Mouse (Mus musculus): ENCODE data around the gene Pafah1b1.

Gene Pafah1b1

GRCm38 (mm10) chr11:74724235-74724791 lies at the start of gene Pafah1b1:
Gene Pafah1b1 (minus strand): TSS chr11:74724670.
- DNase-seq (ENCODE audit: low read depth, low spot score) = peak; percentile 97

- DNase-seq (ENCODE audit: low read depth, low spot score) = no peak
These were observed 47.9 kb upstream of the Pafah1b1 start for GRCm38 (mm10) chr11:74772386-74772785.

DNA sequence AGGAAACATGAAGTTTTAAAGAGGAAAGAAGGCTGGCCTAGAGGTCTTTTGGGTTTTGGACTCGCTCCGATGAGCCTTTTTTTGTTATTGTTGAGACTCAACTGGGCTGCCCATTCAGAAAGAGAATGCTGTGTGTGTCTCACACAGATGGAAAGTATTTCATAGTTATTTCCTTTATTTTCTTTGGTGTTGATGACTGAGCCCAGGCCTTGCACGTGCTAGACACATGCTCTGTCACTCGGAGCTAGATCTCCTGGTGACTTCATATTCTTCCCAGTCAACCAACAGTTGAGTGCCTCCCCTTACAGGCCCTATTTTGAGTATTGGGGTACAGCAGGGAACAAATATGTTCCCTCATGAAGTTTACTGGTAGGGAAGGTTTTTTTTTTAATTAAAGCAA lies 47.2 kb upstream of the Pafah1b1 start:
- no peak for DNase-seq (ENCODE audit: low read depth, low spot score)

DNA sequence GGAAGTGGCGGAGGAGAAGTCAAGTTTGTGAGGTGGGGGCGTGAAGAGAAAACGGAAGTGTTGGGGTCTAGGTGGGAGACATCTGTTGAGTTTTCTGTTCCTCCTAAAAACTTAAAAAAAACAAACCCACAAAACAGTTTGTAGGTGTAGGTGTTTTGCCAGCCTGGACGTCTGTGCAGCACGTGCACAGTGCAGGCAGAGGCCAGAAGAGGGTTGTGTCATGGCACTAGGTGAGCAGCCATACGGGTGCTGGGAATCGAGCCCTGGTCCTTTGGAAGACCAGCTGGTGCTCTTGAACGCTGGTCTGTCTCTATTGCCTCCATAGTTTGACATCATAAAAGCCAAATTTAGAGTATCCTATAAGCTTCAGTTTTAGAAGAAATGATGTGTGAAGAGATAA lies 46.8 kb upstream of the Pafah1b1 start:
- DNase-seq (ENCODE audit: low read depth, low spot score) = no peak

- peak; percentile 96 for DNase-seq (ENCODE audit: low read depth, low spot score)
These were observed 46.2 kb upstream of the Pafah1b1 start, which contains the start of gene Mettl16 for GRCm38 (mm10) chr11:74770595-74771207. Gene Mettl16 (plus strand): TSS chr11:74770830.

DNA sequence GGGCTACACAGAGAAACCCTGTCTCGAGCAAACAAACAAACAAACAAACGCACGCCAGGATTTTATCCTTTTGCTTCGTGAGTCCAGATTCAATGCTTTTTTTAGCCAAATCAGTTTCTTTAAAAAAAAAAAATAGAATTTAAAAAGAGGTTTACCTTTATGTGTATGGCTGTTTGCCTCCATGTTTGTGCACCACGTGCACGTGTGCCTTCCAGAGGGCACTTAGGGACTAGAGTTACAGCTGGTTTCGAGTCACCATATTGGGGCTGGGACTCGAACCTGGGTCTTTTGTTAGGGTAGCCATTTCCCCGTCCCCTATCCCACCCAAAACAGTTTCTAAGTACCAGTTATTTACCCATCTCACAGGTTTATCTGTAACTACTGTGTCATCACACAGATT lies 45.6 kb upstream of the Pafah1b1 start:
- no peak for DNase-seq (ENCODE audit: low read depth, low spot score)

DNA sequence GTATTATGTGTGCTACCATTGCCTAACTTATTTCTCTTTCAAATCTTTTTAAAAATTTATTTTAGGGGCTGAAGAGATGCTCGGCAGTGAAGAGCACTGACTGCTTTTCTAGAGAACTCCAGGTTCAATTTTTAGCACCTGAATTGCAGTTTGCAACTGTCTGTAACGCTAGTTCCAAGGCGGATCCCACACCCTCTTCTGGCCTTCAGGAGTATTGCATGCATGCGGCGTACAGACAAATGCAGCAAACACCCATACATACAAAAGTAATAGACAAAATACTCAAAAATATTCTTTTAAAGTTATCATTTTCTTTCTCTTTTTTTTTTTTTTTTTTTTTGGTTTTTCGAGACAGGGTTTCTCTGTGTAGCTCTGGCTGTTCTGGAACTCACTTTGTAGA lies 43.6 kb upstream of the Pafah1b1 start:
- peak; percentile 60 for DNase-seq (ENCODE audit: low read depth, low spot score)

DNA sequence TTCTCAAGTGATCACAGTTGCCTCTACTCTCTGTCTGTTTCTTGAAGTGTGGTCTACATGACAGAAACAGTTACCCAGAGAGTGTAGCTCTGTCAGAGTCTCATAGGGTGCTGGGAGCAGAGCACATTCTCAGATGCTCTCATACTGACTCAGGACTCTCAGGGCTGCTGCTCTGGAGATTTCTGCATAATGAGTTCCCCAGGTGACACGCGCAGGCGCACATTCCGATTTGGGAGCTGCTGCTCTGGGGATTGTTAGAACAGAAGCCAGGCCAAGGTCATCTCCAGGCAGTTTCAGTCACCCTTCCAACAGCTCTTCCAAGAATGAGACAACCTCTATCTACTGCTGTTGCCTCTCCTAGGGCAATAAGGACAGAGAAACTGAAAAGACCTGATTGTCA lies 43.0 kb upstream of the Pafah1b1 start:
- no peak for DNase-seq (ENCODE audit: low read depth, low spot score)

DNA sequence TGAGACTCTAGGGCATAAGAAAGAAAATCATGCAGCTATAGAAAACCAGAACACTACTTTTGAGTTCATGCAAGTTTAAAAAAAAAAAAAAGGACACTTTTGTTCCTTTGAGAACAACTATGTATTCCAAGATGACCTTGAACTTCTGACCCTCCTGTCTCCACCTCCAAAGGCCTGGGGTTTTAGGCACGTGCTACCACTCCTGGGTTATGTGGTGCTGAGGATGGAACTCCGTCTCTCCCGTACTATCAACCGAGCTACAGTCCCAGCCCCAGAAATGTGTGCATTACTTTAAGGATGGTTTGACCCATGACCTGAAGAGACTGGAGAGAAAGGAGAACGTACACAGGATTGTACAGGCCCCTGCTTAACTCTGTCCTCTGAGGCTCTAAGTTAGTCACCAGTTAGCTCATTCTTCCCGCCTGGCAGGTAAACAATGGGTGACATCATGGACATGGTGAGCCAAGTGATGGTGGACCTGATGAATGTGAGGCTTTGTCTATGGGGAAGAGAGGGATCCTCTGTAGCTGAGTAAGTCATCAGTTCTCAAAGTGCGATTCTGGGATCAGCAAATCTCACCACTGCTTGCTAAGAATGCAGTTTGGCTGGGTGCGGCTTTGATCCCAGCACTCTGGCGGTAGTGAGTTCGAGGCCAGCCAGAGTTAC lies 39.6 kb upstream of the Pafah1b1 start:
- no peak for DNase-seq (ENCODE audit: low read depth, low spot score)

GRCm38 (mm10) chr11:74761011-74761705 lies 36.7 kb upstream of the Pafah1b1 start:
- no peak for DNase-seq (ENCODE audit: low read depth, low spot score)

GRCm38 (mm10) chr11:74756631-74757030 lies 32.2 kb upstream of the Pafah1b1 start:
- no peak for DNase-seq (ENCODE audit: low read depth, low spot score)

DNA sequence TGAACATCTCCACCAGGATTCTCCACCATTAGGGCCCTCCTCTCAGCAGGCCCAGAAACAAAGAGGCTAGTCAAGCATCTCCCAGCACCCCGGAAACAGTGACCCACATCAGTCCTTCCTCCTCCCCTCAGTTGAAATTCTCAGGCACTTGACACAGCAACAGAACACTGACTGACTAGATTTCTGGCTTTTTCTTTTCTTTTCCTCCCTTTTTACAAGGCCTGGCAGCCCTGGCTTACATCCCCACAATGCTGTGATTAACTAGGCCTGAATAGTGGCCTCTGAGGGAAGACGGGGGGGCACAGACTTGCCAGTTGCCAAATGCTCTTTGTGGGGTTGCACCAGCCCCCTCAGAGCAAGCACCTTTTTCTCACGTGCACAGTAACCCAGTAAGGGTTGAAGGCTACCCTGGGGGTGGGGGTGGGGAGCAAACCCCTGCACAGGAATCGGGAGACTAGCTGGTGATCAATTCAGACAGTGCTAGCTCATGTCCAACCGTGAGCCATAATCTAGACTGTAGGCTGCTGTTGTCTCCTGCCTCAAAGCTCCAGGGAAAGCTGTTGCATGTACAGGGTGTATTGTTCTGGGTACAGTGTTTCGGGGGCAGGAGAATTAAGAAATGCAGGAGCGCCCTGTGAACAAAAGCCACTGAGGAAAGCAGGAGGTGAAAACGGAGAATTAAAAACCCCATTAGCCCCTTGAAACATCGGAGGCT lies 27.0 kb upstream of the Pafah1b1 start:
- DNase-seq (ENCODE audit: low read depth, low spot score) = no peak

DNA sequence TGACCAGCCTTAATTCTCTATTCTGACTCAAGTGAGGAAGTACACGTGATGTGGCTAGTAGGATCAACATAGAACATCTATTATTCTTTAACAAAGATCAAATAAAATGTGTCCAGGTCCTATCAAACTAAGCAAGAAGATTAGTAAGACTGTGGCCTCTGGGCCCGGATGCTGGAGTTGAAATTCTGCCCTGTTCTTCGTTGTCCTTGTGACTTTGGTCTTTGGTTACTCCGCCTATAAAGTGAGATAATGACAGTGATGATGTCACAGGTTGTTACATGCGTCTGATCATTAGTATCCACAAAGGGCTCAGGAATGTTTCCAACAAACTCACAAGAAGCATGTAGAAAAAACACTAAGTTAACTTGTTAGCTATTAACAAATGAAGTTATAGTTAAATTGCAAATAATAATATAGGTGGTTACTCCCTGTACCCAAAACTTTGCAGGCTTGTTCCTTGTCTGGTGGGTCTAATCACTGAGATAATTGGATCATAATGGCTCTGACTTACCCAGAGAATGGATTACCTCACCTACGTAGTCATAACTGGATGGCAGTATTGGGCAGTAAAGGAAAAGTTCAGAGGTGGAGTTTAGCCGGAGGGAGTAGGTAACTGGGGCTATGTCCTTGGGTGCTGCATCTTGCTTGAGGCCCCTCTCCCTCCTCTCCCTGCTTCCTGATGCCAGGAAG lies 26.3 kb upstream of the Pafah1b1 start:
- DNase-seq (ENCODE audit: low read depth, low spot score) = no peak

DNA sequence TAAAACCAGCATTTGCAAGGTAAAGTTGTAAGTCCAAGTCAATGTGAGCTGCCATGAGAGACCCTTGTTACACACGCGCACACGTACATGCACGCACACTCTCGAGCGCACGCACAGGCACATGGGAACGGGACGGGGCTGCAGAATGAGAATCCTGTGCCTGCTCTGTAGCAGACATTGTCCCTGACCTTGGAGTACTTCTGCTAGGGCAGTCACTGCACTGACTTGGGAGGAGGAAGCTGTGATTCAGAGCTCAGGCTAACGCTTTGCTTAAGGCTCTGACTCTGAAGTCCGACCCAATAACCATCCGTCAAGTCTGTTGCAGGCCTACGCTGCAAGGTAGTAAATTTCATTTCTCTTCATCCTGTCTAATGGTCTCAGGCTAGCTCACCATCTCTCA lies 24.8 kb upstream of the Pafah1b1 start:
- no peak for DNase-seq (ENCODE audit: low read depth, low spot score)

GRCm38 (mm10) chr11:74748022-74748421 lies 23.6 kb upstream of the Pafah1b1 start:
- DNase-seq (ENCODE audit: low read depth, low spot score) = no peak

DNA sequence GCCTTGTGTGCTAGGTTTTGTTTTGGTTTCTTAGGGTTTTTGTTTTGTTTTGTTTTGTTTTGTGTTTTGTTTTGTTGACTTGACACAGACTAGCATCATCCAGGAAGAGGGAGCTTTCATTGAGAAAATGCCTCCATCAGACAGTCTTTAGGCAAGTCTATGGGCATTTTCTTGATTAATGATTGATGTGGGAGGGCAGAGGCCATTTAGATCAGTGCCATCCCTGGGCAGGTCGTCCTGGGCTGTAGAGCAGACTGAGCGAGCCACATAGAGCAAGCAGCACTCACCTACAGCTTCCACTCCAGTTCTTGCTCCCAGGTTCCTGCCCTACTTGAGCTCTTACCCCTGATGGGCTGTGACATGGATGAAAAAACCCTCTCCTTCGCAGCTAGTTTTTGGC lies 13.4 kb upstream of the Pafah1b1 start:
- no peak for DNase-seq (ENCODE audit: low read depth, low spot score)

GRCm38 (mm10) chr11:74734917-74735316 lies 10.4 kb upstream of the Pafah1b1 start:
- DNase-seq (ENCODE audit: low read depth, low spot score) = no peak

- DNase-seq (ENCODE audit: low read depth, low spot score) = no peak
These were observed 711 bp upstream of the Pafah1b1 start for GRCm38 (mm10) chr11:74725181-74725580.

DNA sequence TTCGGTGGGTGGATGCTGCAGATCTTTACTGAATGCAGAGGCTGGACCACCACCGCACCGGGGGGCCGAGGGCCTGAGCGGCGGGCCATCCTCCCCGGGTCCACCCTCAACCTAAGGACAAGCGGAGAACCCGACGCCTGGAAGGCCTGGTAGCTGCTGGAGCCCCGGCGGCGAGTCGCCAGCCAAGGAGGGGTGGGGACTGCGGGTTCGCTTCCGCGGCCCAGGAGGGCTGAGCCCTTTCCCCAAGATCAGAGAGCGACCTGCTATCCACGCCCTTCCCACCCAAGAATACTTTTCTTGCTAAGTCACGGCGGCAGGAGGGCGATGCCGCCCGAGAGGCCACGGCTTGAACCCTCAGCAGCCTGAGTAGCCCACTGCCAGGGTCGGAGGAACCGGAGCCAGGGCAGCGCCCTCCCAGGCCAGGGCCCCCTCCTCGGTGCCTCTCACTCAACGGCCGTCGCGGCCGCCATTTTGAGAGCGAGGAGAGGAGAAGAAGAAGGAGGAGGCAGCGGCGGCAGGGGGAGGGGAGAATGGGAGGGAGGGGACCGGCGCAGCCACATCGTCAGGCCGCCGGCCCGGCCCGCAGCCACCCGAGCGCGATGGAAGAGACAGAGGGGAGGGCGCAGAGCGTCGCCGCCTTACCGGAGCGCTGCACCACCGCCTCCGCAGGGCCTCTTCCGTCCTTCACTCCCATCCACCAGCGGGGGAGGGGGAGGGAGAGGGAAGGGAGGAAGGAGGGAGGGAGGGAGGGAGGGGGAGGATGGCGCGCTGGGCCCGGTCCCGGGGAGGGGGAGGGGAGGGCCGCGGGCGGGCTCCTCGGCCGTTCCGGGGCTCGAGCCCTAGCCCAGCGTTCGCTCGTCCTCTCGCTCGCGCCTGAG lies 874 bp downstream of the Pafah1b1 start:
- peak; percentile 94 for DNase-seq (ENCODE audit: low read depth, low spot score)

- DNase-seq (ENCODE audit: low read depth, low spot score) = no peak
These were observed 2.5 kb downstream of the Pafah1b1 start for GRCm38 (mm10) chr11:74721971-74722370.

All from CD4-positive helper T cell, adult 2 months (primary cell).